Mouse (Mus musculus) CH12.LX (cell line): ENCODE measurements around the gene Usp49.

ENCODE experiments used
- MYC ChIP-seq: IDR thresholded peaks from 2 replicates; pipeline ENCODE4 v1.6.1; 2011; ENCODE audit warnings: low read depth, mild to moderate bottlenecking, improper control_type of control experiment, low read length
- SMC3 ChIP-seq: IDR thresholded peaks from 2 replicates; pipeline ENCODE4 v1.6.1; 2011; ENCODE audit warnings: low read depth, low read length, improper control_type of control experiment
- USF2 ChIP-seq: conservative IDR thresholded peaks from 2 replicates; pipeline ENCODE4 v1.6.1; 2011; ENCODE audit warnings: low read depth, low read length, improper control_type of control experiment

GRCm38 (mm10) chr17:47726566-47726965, 96.1 kb downstream of the Usp49 start, which contains the start of gene Pgc:
- TF ChIP-seq USF2 (no peak), SMC3 (no peak), MYC (no peak)
